Mouse (Mus musculus): ENCODE measurements around the gene Pnpla6.

DNA sequence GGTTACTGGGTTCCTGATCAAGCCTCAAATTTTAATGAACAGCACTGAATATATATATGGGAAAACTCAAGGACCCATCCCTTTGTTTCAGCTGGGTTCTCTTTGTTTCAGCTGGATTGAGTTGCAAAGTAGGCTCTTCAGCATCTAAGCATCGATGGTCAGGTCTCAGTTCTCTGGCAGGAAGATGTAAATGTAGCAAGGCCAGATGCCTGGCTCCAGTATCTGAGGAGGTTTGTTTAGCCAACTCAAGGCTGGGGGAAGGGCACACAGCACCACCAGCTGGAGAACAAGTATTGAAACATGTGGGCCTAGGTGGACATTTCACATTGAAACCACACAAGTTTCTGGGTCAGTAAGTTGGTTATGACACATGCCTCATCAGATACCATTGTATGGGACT, 37.1 kb downstream of the Pnpla6 start:
- TF ChIP-seq CTCF (IDR thresholded peaks at IDR 0.05; ENCODE audit: extremely low read depth, insufficient read length, insufficient replicate concordance, low read depth, low read length) = no peak
- no peak for TF ChIP-seq POLR2A (IDR thresholded peaks at IDR 0.05; ENCODE audit: low read depth, low read length)
